Mouse (Mus musculus): ENCODE data around the gene Brms1l. TPM values are rescaled to one million over a fixed set of nuclear protein-coding genes. Genes with fewer than 3 reads are reported as not detected.

Gene Brms1l
- polyA plus RNA-seq, 1 experiment = 17.0 TPM

- no peak for DNase-seq
- no peak for TF ChIP-seq CTCF (IDR thresholded peaks at IDR 0.05; ENCODE audit: borderline replicate concordance, control insufficient read depth, extremely low read depth, insufficient read depth, low read length, poor library complexity)
- TF ChIP-seq POLR2A (IDR thresholded peaks at IDR 0.05; ENCODE audit: control insufficient read depth, extremely low read depth, insufficient read depth, low read length, poor library complexity) = no peak
- Histone ChIP-seq H3K4me3 (ENCODE audit: control insufficient read depth, insufficient read depth, low read length) (no peak overlapping the region), H3K4me1 (replicated peaks; ENCODE audit: control insufficient read depth, insufficient read depth, low read length) (no peaks in the 10 kb centered on the region), H3K27ac (ENCODE audit: control insufficient read depth, insufficient read depth, low read length) (no peak overlapping the region), H3K36me3 (ENCODE audit: control insufficient read depth, insufficient read depth, low read length) (no peaks in the 10 kb centered on the region), H3K27me3 (ENCODE audit: control insufficient read depth, insufficient read depth, low read length) (no peaks in the 10 kb centered on the region)
- 85% methylated on average over 5 of the region's 5 CpGs for WGBS
Measured at GRCm38 (mm10) chr12:55816488-55816887, 19.6 kb upstream of the Brms1l start.

- Histone ChIP-seq H3K4me1 (replicated peaks; ENCODE audit: control insufficient read depth, insufficient read depth, low read length) (no peaks in the 10 kb centered on the region), H3K27ac (ENCODE audit: control insufficient read depth, insufficient read depth, low read length) (no peak overlapping the region), H3K27me3 (ENCODE audit: control insufficient read depth, insufficient read depth, low read length) (no peaks in the 10 kb centered on the region), H3K36me3 (ENCODE audit: control insufficient read depth, insufficient read depth, low read length) (no peaks in the 10 kb centered on the region), H3K4me3 (ENCODE audit: control insufficient read depth, insufficient read depth, low read length) (peak overlapping the region; percentile 85)
- WGBS = under 1% methylated on average over 35 of the region's 35 CpGs
- DNase-seq = peak; percentile 32
- TF ChIP-seq POLR2A (IDR thresholded peaks at IDR 0.05; ENCODE audit: control insufficient read depth, extremely low read depth, insufficient read depth, low read length, poor library complexity) (no peak), CTCF (IDR thresholded peaks at IDR 0.05; ENCODE audit: borderline replicate concordance, control insufficient read depth, extremely low read depth, insufficient read depth, low read length, poor library complexity) (0 out of 2 replicates have a peak, but pooled peaks have one; percentile 25)
Measured at GRCm38 (mm10) chr12:55820119-55820660, 15.9 kb upstream of the Brms1l start.

GRCm38 (mm10) chr12:55820661-55821314, 15.3 kb upstream of the Brms1l start, which contains the start of gene Ralgapa1:
Gene Ralgapa1 (minus strand): TSS chr12:55821167.
- peak within 1 kb of the TSS; percentile 85 for H3K4me3 ChIP-seq (ENCODE audit: control insufficient read depth, insufficient read depth, low read length)
- H3K27ac ChIP-seq (ENCODE audit: control insufficient read depth, insufficient read depth, low read length) = peak within 1 kb of the TSS; percentile 0; the same call in 1 of the 2 replicates
- no peaks in the 10 kb centered on the region for H3K36me3 ChIP-seq (ENCODE audit: control insufficient read depth, insufficient read depth, low read length)
- H3K27me3 ChIP-seq (ENCODE audit: control insufficient read depth, insufficient read depth, low read length) = no peaks in the 10 kb centered on the region
- peak; percentile 85 for DNase-seq
- WGBS = under 1% methylated on average over 78 of the region's 78 CpGs
- peak; percentile 74 for TF ChIP-seq POLR2A (IDR thresholded peaks at IDR 0.05; ENCODE audit: control insufficient read depth, extremely low read depth, insufficient read depth, low read length, poor library complexity)
- 0 out of 2 replicates have a peak, but pooled peaks have one; percentile 4 for TF ChIP-seq CTCF (IDR thresholded peaks at IDR 0.05; ENCODE audit: borderline replicate concordance, control insufficient read depth, extremely low read depth, insufficient read depth, low read length, poor library complexity)
- no peaks in the 10 kb centered on the region for H3K4me1 ChIP-seq (replicated peaks; ENCODE audit: control insufficient read depth, insufficient read depth, low read length)

- Histone ChIP-seq H3K4me3 (ENCODE audit: control insufficient read depth, insufficient read depth, low read length) (no peak overlapping the region), H3K27ac (ENCODE audit: control insufficient read depth, insufficient read depth, low read length) (no peak overlapping the region), H3K36me3 (ENCODE audit: control insufficient read depth, insufficient read depth, low read length) (no peaks in the 10 kb centered on the region), H3K4me1 (replicated peaks; ENCODE audit: control insufficient read depth, insufficient read depth, low read length) (no peaks in the 10 kb centered on the region), H3K27me3 (ENCODE audit: control insufficient read depth, insufficient read depth, low read length) (no peaks in the 10 kb centered on the region)
- WGBS = 88% methylated on average over 6 of the region's 6 CpGs
- no peak for TF ChIP-seq POLR2A (IDR thresholded peaks at IDR 0.05; ENCODE audit: control insufficient read depth, extremely low read depth, insufficient read depth, low read length, poor library complexity)
- no peak for TF ChIP-seq CTCF (IDR thresholded peaks at IDR 0.05; ENCODE audit: borderline replicate concordance, control insufficient read depth, extremely low read depth, insufficient read depth, low read length, poor library complexity)
- DNase-seq = no peak
Measured at GRCm38 (mm10) chr12:55824027-55824426, 12.1 kb upstream of the Brms1l start.

GRCm38 (mm10) chr12:55825537-55825936, 10.6 kb upstream of the Brms1l start:
- 92% methylated on average over 2 of the region's 2 CpGs for WGBS
- no peak for TF ChIP-seq POLR2A (IDR thresholded peaks at IDR 0.05; ENCODE audit: control insufficient read depth, extremely low read depth, insufficient read depth, low read length, poor library complexity)
- no peak for TF ChIP-seq CTCF (IDR thresholded peaks at IDR 0.05; ENCODE audit: borderline replicate concordance, control insufficient read depth, extremely low read depth, insufficient read depth, low read length, poor library complexity)
- Histone ChIP-seq H3K36me3 (ENCODE audit: control insufficient read depth, insufficient read depth, low read length) (no peaks in the 10 kb centered on the region), H3K4me3 (ENCODE audit: control insufficient read depth, insufficient read depth, low read length) (no peak overlapping the region), H3K27ac (ENCODE audit: control insufficient read depth, insufficient read depth, low read length) (no peak overlapping the region), H3K4me1 (replicated peaks; ENCODE audit: control insufficient read depth, insufficient read depth, low read length) (no peaks in the 10 kb centered on the region), H3K27me3 (ENCODE audit: control insufficient read depth, insufficient read depth, low read length) (no peaks in the 10 kb centered on the region)
- DNase-seq = no peak

- peak; percentile 64 for DNase-seq
- H3K27ac ChIP-seq (ENCODE audit: control insufficient read depth, insufficient read depth, low read length) = no peak overlapping the region
- H3K27me3 ChIP-seq (ENCODE audit: control insufficient read depth, insufficient read depth, low read length) = no peaks in the 10 kb centered on the region
- no peak overlapping the region for H3K4me3 ChIP-seq (ENCODE audit: control insufficient read depth, insufficient read depth, low read length)
- no peaks in the 10 kb centered on the region for H3K4me1 ChIP-seq (replicated peaks; ENCODE audit: control insufficient read depth, insufficient read depth, low read length)
- H3K36me3 ChIP-seq (ENCODE audit: control insufficient read depth, insufficient read depth, low read length) = no peaks in the 10 kb centered on the region
- 25% methylated on average over 2 of the region's 2 CpGs for WGBS
- no peak for TF ChIP-seq POLR2A (IDR thresholded peaks at IDR 0.05; ENCODE audit: control insufficient read depth, extremely low read depth, insufficient read depth, low read length, poor library complexity)
Measured at GRCm38 (mm10) chr12:55831101-55831500, 5.0 kb upstream of the Brms1l start.
